Mouse (Mus musculus) kidney, postnatal 0 days (tissue): ENCODE results near the gene Cd19. TPM values are rescaled to one million over a fixed set of nuclear protein-coding genes. Genes with fewer than 3 reads are reported as not detected.

Source experiments
- ATAC-seq: fragments of 200-750 bp; cut with Nextera tagmentation; replicated peaks from 2 replicates; pipeline ENCODE4 v1.8.0; 2017; ENCODE audit warnings: low read depth, moderate number of reproducible peaks, moderate TSS enrichment, moderate library complexity; ENCODE audit not compliant: low FRiP score
- DNase-seq: peaks from one replicate; pipeline ENCODE4 v3.0.0-alpha.2; 2016; ENCODE audit warnings: low spot score
- H3K27ac ChIP-seq: fragments of 300-500 bp; sonication (generic); 2 replicates; pipeline ENCODE4 v1.5.1; 2014; ENCODE audit warnings: mild to moderate bottlenecking
- H3K27me3 ChIP-seq: fragments of 300-500 bp; sonication (generic); 2 replicates; pipeline ENCODE4 v1.6.1; 2014; ENCODE audit warnings: low read length, mixed read lengths; ENCODE audit not compliant: insufficient read depth
- H3K36me3 ChIP-seq: fragments of 300-500 bp; sonication (generic); 2 replicates; pipeline ENCODE4 v1.6.1; 2014; ENCODE audit warnings: low read length, mixed read lengths; ENCODE audit not compliant: insufficient read depth
- H3K4me1 ChIP-seq: fragments of 300-500 bp; sonication (generic); replicated peaks from 2 replicates; pipeline ENCODE4 v1.6.1; 2014; ENCODE audit warnings: antibody characterized with exemption, low read length, mixed read lengths; ENCODE audit not compliant: insufficient read depth
- H3K4me2 ChIP-seq: fragments of 300-500 bp; sonication (generic); 2 replicates; pipeline ENCODE4 v1.6.1; 2014; ENCODE audit warnings: mild to moderate bottlenecking, low read length, moderate library complexity, mixed read lengths
- H3K4me3 ChIP-seq: fragments of 300-500 bp; sonication (generic); replicated peaks from 2 replicates; pipeline ENCODE4 v1.5.1; 2014; ENCODE audit warnings: low read depth, low read length
- H3K9ac ChIP-seq: fragments of 300-500 bp; sonication (generic); 2 replicates; pipeline ENCODE4 v1.6.1; 2014; ENCODE audit warnings: low read depth, low read length
- H3K9me3 ChIP-seq: fragments of 300-500 bp; sonication (generic); replicated peaks from 2 replicates; pipeline ENCODE4 v1.6.1; 2016; ENCODE audit warnings: low read length, inconsistent platforms, mixed read lengths
- CTCF ChIP-seq: IDR thresholded peaks from 2 replicates; pipeline ENCODE4 v1.5.1; 2016; ENCODE audit warnings: antibody characterized with exemption, low read depth, mild to moderate bottlenecking, moderate library complexity
- WGBS: fragments of 180-500 bp; shearing (Covaris S2); extraction: QIAGEN DNeasy Blood & Tissue Kit; methylation state at CpG from one replicate; pipeline ENCODE4 v1.1.7; 2014; 5-methylcytosine and 5-hydroxymethylcytosine counted together
- polyA plus RNA-seq: library from polyadenylated mRNA; unstranded; fragments of >200 nt; fragmentation: Nextera tagmentation; extraction: Ambion mirVana; gene quantifications from 2 replicates; pipeline ENCODE4 v1.2.1, GENCODE M21; 2015

The Cd19 gene
- polyA plus RNA-seq, 1 experiment from 2014 or later: 0.16 TPM

- Histone ChIP-seq H3K36me3 (no peaks in the 10 kb centered on the region), H3K4me2 (peak within 1 kb of the TSS; percentile 76), H3K27me3 (no peaks in the 10 kb centered on the region), H3K4me3 (peak within 1 kb of the TSS; percentile 69), H3K9me3 (no peaks in the 10 kb centered on the region), H3K4me1 (peaks cover 4% of the 10 kb centered on the region; the same call in 1 of the 2 replicates), H3K9ac (peak within 1 kb of the TSS; percentile 73), H3K27ac (peak within 1 kb of the TSS; percentile 95)
- WGBS: 0% methylated on average over 80 of the region's 82 CpGs
- TF ChIP-seq CTCF: no peak
- ATAC-seq (peak; percentile 92), DNase-seq (peak; percentile 93)
Observed at GRCm38 (mm10) chr7:126428631-126429502, 14.2 kb upstream of the Cd19 start, which contains the start of gene Rabep2. TSS of gene Rabep2 (plus strand) at chr7:126428759.

- no peak for ATAC-seq
- DNase-seq: no peak
Observed at GRCm38 (mm10) chr7:126428154-126428553, 13.5 kb upstream of the Cd19 start.

GRCm38 (mm10) chr7:126427323-126427860, 12.7 kb upstream of the Cd19 start:
- Histone ChIP-seq H3K4me1 (peaks cover 4% of the 10 kb centered on the region; the same call in 1 of the 2 replicates), H3K4me3 (no peak overlapping the region), H3K36me3 (no peaks in the 10 kb centered on the region), H3K9ac (no peak overlapping the region), H3K4me2 (no peak overlapping the region), H3K27ac (no peak overlapping the region), H3K27me3 (no peaks in the 10 kb centered on the region), H3K9me3 (no peaks in the 10 kb centered on the region)
- no peak for DNase-seq
- no peak for TF ChIP-seq CTCF
- ATAC-seq: no peak
- WGBS: 49% methylated on average over 13 of the region's 13 CpGs

More at GRCm38 (mm10) chr7:126428154-126428553, 13.5 kb upstream of the Cd19 start:
- H3K27me3 ChIP-seq: no peaks in the 10 kb centered on the region
- peak overlapping the region; percentile 69 for H3K4me3 ChIP-seq
- peak overlapping the region; percentile 76 for H3K4me2 ChIP-seq
- H3K9ac ChIP-seq: peak overlapping the region; percentile 73; the same call in 1 of the 2 replicates
- H3K36me3 ChIP-seq: no peaks in the 10 kb centered on the region
- 12% methylated on average over 4 of the region's 4 CpGs for WGBS
- peak overlapping the region; percentile 95 for H3K27ac ChIP-seq
- no peaks in the 10 kb centered on the region for H3K9me3 ChIP-seq
- TF ChIP-seq CTCF: no peak
- peaks cover 4% of the 10 kb centered on the region; the same call in 1 of the 2 replicates for H3K4me1 ChIP-seq

GRCm38 (mm10) chr7:126424161-126424560, 9.5 kb upstream of the Cd19 start:
- ATAC-seq: no peak
- no peak for DNase-seq
- H3K4me2 ChIP-seq: no peak overlapping the region
- H3K9ac ChIP-seq: no peak overlapping the region
- H3K27me3 ChIP-seq: no peaks in the 10 kb centered on the region
- no peaks in the 10 kb centered on the region for H3K9me3 ChIP-seq
- 83% methylated on average over 6 of the region's 6 CpGs for WGBS
- no peak overlapping the region for H3K4me3 ChIP-seq
- no peaks in the 10 kb centered on the region for H3K4me1 ChIP-seq
- H3K27ac ChIP-seq: no peak overlapping the region
- no peak for TF ChIP-seq CTCF
- no peaks in the 10 kb centered on the region for H3K36me3 ChIP-seq

GRCm38 (mm10) chr7:126421756-126422155, 7.1 kb upstream of the Cd19 start:
- H3K9ac ChIP-seq: no peak overlapping the region
- no peaks in the 10 kb centered on the region for H3K4me1 ChIP-seq
- H3K4me2 ChIP-seq: no peak overlapping the region
- H3K27ac ChIP-seq: no peak overlapping the region
- DNase-seq (no peak), ATAC-seq (no peak)
- H3K9me3 ChIP-seq: no peaks in the 10 kb centered on the region
- no peaks in the 10 kb centered on the region for H3K27me3 ChIP-seq
- no peak overlapping the region for H3K4me3 ChIP-seq
- 87% methylated on average over 5 of the region's 5 CpGs for WGBS
- TF ChIP-seq CTCF: no peak
- no peaks in the 10 kb centered on the region for H3K36me3 ChIP-seq

GRCm38 (mm10) chr7:126418496-126418895, 3.8 kb upstream of the Cd19 start:
- ATAC-seq: no peak
- H3K4me2 ChIP-seq: no peak overlapping the region
- H3K9ac ChIP-seq: no peak overlapping the region
- DNase-seq: no peak
- H3K9me3 ChIP-seq: no peaks in the 10 kb centered on the region
- H3K4me3 ChIP-seq: no peak overlapping the region
- no peak overlapping the region for H3K27ac ChIP-seq
- WGBS: 43% methylated on average over 3 of the region's 3 CpGs
- no peak for TF ChIP-seq CTCF
- H3K27me3 ChIP-seq: no peaks in the 10 kb centered on the region
- H3K4me1 ChIP-seq: no peaks in the 10 kb centered on the region
- no peaks in the 10 kb centered on the region for H3K36me3 ChIP-seq
